Mouse (Mus musculus): ENCODE data around the gene Ankrd40. TPM values are rescaled to one million over a fixed set of nuclear protein-coding genes. Genes with fewer than 3 reads are reported as not detected.

Gene Ankrd40
- total RNA-seq, 2 experiments from 2014 or later: 39.7 to 46.9 TPM

GRCm38 (mm10) chr11:94347063-94347575 lies 19.3 kb downstream of the Ankrd40 start:
- ATAC-seq (replicated peaks; ENCODE audit: poor library complexity, severe bottlenecking): no peak

DNA sequence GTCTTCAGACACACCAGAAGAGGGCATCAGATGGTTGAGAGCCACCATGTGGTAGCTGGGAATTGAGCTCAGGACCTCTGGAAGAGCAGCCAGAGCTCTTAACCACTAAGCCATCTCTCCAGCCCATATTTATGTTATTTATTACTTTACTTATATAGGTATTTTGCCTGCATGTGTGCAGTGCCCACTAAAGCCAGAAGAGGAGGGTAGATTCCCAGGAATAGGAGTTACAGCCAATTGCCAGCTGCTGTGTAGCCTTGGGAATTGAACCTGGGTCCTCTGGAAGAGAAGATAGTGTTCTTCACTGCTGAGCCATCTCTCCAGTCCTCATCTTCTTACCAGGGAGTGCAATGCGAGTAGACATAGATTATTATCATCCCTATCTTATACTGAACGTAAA lies 22.0 kb downstream of the Ankrd40 start:
- ATAC-seq (replicated peaks; ENCODE audit: poor library complexity, severe bottlenecking): no peak

GRCm38 (mm10) chr11:94350337-94350736 lies 22.5 kb downstream of the Ankrd40 start:
- ATAC-seq (replicated peaks; ENCODE audit: poor library complexity, severe bottlenecking): no peak

- no peak for ATAC-seq (replicated peaks; ENCODE audit: poor library complexity, severe bottlenecking)
Measured at GRCm38 (mm10) chr11:94351094-94351493, 23.3 kb downstream of the Ankrd40 start.

DNA sequence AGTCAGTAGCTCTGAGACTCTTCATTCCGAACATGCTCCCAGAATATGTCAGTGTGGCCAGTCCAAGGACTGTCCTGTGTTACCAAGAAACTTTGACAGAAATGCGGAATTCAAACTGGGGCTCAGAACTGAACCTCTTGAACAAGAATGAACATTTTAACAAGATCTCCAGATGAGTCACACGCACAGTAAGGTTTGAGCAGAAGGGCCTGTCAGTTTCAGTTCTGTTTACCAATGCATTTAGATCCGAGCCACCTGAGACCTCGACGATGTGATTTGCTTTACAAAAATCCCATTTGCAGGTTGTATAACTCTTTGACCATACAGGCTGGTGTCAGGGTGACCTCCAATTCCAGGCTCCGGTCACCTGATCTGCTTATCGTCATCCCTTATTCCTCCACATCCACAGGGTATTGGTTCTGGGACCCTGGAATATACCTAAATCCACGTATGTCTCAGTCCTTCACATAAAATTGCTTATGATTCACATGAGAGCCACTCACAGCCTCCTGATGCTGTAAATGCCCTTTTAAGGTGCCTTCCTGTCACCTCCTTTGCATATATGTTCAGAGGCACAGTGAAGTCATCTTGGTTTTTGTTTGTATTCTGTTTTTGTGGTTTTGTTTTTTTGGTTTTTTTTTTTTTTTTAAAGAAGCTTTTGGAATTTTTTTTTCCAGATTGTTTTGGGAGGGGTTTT lies 27.9 kb downstream of the Ankrd40 start:
- no peak for ATAC-seq (replicated peaks; ENCODE audit: poor library complexity, severe bottlenecking)

- ATAC-seq (replicated peaks; ENCODE audit: poor library complexity, severe bottlenecking): no peak
Measured at GRCm38 (mm10) chr11:94359168-94359567, 31.4 kb downstream of the Ankrd40 start.

DNA sequence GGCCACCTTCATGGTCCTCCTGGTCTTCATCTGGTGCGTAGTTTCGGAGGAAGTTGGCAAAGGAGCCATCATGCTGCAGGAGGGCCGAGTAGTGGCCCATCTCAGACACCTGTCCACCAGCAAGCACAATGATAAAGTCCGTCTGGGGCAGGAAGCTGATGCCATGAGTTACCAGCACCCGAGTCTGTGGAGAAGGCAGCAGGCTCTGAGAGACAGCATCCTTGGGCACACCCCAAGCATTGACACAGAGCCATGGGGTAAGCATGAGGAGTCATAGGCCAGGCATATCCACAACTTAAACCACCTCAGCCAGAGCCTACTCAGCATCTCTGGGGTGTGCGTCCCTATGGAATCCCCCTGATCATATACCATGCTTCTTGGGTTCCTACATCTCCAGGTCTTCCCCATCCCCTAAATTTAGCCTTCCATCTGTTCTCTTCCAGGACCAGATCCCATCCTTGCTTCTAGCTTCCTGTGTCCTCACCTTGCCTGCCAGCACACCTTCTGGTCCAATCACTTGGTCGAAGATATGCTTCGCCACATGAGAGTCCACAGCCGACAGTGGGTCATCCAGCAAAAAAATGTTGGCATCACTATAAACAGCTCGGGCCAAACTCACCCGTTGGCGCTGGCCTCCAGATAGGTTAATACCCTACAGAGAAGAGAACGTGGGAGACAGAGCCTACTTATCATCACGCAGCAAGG lies 33.5 kb downstream of the Ankrd40 start:
- ATAC-seq (replicated peaks; ENCODE audit: poor library complexity, severe bottlenecking): no peak

GRCm38 (mm10) chr11:94362101-94362500 lies 34.3 kb downstream of the Ankrd40 start:
- ATAC-seq (replicated peaks; ENCODE audit: poor library complexity, severe bottlenecking): no peak

DNA sequence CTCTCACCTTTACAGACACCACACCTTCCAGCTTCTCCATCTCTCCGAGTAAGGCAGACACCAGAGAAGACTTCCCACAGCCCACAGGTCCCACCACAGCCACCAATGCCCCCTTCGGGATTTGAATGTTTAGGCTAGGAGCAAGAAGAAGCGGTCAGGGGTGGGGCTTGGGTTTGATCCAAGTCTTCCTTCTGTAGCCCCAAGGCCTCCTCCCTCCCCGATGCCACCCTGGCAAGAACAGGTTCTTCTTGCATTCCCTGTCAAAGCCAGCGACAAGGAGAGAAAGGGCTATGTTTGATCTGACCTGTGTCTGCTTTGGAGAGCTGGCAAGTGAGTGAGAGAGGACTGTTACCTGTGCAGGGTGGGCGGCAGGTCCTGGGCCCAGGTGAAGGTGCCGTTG lies 35.9 kb downstream of the Ankrd40 start:
- no peak for ATAC-seq (replicated peaks; ENCODE audit: poor library complexity, severe bottlenecking)

DNA sequence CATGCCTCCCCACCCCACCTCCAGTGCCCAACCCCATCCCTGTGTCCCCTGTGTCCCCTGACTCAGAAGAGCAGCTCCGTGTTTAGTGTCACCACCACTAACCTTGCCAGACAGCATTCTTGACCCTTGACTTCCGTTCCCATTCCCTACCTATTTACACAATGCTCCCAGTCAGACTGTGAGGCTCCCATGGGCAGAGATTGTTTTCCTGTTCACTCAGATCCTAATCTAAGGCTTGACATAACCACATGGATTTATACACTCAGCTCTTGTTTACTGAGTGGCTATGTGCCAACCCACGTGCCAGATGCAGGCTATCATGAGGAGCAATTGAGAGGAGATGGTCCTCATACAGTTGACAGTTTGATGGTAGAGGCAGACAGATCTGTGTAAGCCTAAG lies 37.5 kb downstream of the Ankrd40 start:
- no peak for ATAC-seq (replicated peaks; ENCODE audit: poor library complexity, severe bottlenecking)

DNA sequence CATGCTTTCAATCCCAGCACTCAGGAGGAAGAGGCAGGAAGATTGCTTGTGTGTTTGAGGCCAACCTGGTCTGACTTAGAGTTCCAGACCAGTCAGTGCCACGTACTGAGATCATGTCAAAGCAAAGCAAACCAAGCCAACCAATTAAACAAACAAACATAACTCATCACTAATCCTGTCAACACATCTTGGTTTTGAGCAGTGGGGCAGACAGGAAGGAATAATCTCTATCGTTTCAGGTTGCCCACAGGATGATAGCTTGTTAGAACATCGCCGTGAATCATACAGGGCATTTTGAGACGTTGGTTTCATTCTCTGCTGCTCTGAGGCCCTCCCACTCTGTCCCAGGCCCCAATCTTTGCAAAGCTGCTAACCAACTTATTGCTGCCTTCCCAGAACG lies 42.2 kb downstream of the Ankrd40 start:
- ATAC-seq (replicated peaks; ENCODE audit: poor library complexity, severe bottlenecking): no peak

DNA sequence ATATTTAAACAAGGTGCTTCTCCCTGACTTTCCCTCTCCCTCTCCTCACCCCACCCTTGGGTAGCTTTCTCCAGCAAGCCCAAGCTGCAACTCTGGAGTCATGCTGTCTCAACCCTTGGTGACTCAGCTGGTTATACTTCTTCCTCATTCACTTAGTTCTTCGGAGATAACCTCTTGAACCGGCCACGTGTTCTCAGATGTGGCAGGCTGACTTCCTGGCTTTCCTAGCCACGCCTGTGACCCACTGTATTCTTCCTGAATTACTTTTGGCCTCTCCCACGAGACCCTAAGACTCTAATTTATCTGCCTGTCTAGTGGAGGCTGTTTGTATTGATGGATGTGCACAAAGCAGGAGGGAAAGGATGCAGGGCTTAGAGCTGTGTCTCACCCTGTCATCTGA lies 43.0 kb downstream of the Ankrd40 start:
- peak; percentile 95 for ATAC-seq (replicated peaks; ENCODE audit: poor library complexity, severe bottlenecking)

- no peak for ATAC-seq (replicated peaks; ENCODE audit: poor library complexity, severe bottlenecking)
Measured at GRCm38 (mm10) chr11:94374276-94374948, 46.6 kb downstream of the Ankrd40 start.

- ATAC-seq (replicated peaks; ENCODE audit: poor library complexity, severe bottlenecking): no peak
Measured at GRCm38 (mm10) chr11:94379061-94379460, 51.3 kb downstream of the Ankrd40 start.

DNA sequence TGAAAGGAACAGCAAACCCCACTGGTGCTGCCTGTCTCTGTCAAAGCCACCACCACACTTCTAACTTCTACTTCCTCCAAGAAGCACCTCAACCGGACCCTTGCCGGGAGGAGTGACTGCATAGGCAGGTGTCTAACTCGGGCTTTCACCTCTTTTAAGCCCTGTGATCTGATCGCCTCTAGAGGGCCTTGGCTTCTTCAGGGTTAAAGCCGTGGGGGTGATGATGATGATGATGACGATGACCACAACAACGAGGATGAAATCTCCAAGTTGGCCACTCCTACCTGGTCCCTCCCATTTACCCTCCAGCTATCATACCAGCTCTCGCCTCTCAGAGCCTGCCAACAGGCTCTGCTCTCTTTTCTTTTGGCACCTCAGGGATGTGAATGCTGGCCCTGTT lies 51.9 kb downstream of the Ankrd40 start:
- no peak for ATAC-seq (replicated peaks; ENCODE audit: poor library complexity, severe bottlenecking)

DNA sequence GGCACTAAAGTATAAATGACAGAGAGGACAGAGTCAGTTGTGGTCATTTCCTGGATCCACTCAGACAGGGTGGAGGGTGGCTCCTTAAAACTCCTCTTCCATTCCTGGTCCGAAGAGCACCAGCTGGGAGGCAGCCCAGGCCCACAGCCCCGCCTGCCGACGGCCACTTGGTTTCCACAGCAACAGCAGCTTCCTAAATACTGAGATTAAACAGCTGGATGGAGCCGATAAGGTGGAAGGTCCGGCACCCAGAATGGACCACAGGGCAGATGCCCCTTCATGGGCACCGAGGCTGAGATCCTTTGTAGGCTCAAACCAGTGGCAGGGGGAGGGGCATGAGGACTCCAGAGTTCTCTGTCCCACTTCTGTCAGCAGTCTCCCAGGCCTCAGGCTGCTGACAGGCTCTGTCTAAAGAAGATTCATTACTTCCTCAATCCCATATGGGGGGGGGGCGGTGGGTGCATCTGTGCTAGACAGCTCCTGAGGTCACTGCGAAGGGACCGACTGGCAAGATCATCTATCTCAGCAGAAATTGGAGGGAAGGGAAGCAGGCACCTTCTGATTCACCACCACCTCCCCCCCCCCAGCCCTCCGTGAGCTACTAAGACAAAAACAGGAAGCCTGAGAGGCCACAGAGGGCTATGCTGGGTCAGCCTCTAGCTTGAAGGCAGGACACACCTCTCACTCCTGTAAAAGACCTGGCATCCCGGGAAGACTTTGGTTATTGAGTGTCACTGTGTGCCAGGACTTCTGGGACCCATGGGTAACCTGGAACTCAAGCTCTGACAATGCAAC lies 58.4 kb downstream of the Ankrd40 start:
- peak; percentile 86 for ATAC-seq (replicated peaks; ENCODE audit: poor library complexity, severe bottlenecking)

DNA sequence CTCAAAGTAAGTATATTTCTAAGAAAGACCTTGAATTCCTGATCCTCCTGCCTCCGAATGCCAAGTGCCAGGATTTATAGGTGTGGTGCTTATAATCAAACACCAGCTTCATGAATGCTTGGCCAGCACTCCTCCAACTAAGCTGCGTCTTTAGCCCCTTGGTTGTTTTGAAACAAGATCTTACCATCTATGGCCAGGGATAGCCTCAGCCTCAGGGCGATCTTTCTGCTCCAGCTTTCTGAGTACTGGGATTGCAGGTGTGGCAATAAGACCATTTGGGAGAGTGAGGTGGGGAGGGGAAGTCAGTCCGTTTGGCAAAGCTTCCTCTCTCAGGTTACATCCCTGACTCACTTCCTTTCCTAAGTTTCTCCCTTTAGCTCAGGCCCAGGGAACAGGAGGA lies 60.0 kb downstream of the Ankrd40 start:
- no peak for ATAC-seq (replicated peaks; ENCODE audit: poor library complexity, severe bottlenecking)

DNA sequence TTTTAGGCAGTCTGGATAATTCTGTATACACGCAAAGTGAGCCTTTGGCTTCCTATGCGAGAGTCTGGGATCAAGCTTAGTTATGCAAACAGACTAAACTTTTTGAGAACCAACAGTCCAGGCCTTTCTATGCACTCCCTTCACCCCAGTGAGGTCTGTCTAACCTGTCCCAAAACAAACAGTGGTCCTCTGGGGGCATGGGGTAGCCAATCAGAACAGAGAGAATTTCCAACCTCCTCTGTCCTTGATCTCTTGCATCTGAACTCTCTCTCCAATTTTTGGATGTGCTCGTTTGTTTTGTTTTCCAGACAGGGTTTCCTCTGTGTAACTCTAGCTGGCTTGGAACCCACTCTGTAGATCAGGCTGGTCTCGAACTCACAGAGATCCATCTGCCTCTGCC lies 61.2 kb downstream of the Ankrd40 start:
- no peak for ATAC-seq (replicated peaks; ENCODE audit: poor library complexity, severe bottlenecking)

GRCm38 (mm10) chr11:94389724-94390396 lies 62.1 kb downstream of the Ankrd40 start:
- ATAC-seq (replicated peaks; ENCODE audit: poor library complexity, severe bottlenecking): no peak

- no peak for ATAC-seq (replicated peaks; ENCODE audit: poor library complexity, severe bottlenecking)
Measured at GRCm38 (mm10) chr11:94390825-94391224, 63.0 kb downstream of the Ankrd40 start.
